Mouse (Mus musculus): ENCODE measurements at regions not wholly inside any gene's neighbourhood (a gene's known extent, or its start where the extent isn't known, plus 50 kb on each side); places are given as distances from the start of the nearest gene placed in this dataset.

- no peak for TF ChIP-seq USF1 (IDR thresholded peaks at IDR 0.05; ENCODE audit: low read depth, low read length)
- TF ChIP-seq E2F4 (IDR thresholded peaks at IDR 0.05; ENCODE audit: borderline replicate concordance, low read depth, low read length), result no peak
- no peak for TF ChIP-seq CHD2 (IDR thresholded peaks at IDR 0.05; ENCODE audit: low read length)
- no peak for TF ChIP-seq CHD1 (IDR thresholded peaks at IDR 0.05; ENCODE audit: low read depth, low read length)
- no peak for TF ChIP-seq HCFC1 (IDR thresholded peaks at IDR 0.05; ENCODE audit: low read depth, low read length)
- no peak for TF ChIP-seq EP300 (IDR thresholded peaks at IDR 0.05; ENCODE audit: low read depth in 1 of 2, low read length in 2 of 2)
- no peak for TF ChIP-seq ZC3H11A (IDR thresholded peaks at IDR 0.05; ENCODE audit: low read depth, low read length)
- no peak for TF ChIP-seq POLR2AphosphoS2 (IDR thresholded peaks at IDR 0.05; ENCODE audit: low read length)
- no peak for TF ChIP-seq USF2 (IDR thresholded peaks at IDR 0.05; ENCODE audit: borderline replicate concordance in 1 of 2, insufficient read depth in 1 of 2, low read depth in 1 of 2, low read length in 2 of 2)
- no peak for TF ChIP-seq UBTF (IDR thresholded peaks at IDR 0.05; ENCODE audit: borderline replicate concordance, insufficient read depth, low read depth, low read length)
- no peak for TF ChIP-seq JUND (IDR thresholded peaks at IDR 0.05; ENCODE audit: low read depth, low read length)
- no peak for TF ChIP-seq MAFK (IDR thresholded peaks at IDR 0.05; ENCODE audit: borderline replicate concordance, low read depth, low read length)
These were observed 465.9 kb downstream of the Ccdc171 start for GRCm38 (mm10) chr4:83991195-83991594.

GRCm38 (mm10) chr4:83997079-83997478 is 471.7 kb downstream of the Ccdc171 start:
- H3K27ac ChIP-seq (ENCODE audit: control insufficient read depth, low read depth, low read length), result no peak overlapping the region
- no peaks in the 10 kb centered on the region for H3K36me3 ChIP-seq (ENCODE audit: control insufficient read depth in 1 of 2, insufficient read depth in 2 of 2, low read length in 2 of 2)
- no peak overlapping the region for H3K4me3 ChIP-seq (ENCODE audit: control insufficient read depth in 1 of 2, insufficient read depth in 1 of 2, low read depth in 2 of 2, low read length in 2 of 2)
- no peaks in the 10 kb centered on the region for H3K79me2 ChIP-seq (ENCODE audit: control insufficient read depth, insufficient read depth, low read length, poor library complexity)
- H3K27me3 ChIP-seq (ENCODE audit: control insufficient read depth in 1 of 2, insufficient read depth in 2 of 2, low read length in 2 of 2), result no peaks in the 10 kb centered on the region
- TF ChIP-seq EP300 (IDR thresholded peaks at IDR 0.05; ENCODE audit: low read depth in 1 of 2, low read length in 2 of 2) (no peak), ELF1 (IDR thresholded peaks at IDR 0.05; ENCODE audit: low read depth, low read length) (no peak), JUND (IDR thresholded peaks at IDR 0.05; ENCODE audit: low read depth, low read length) (no peak), SIN3A (IDR thresholded peaks at IDR 0.05; ENCODE audit: low read length) (no peak), RCOR1 (IDR thresholded peaks at IDR 0.05; ENCODE audit: low read depth, low read length) (no peak), MEF2A (IDR thresholded peaks at IDR 0.05; ENCODE audit: extremely low read depth, insufficient replicate concordance, low read depth, low read length, poor library complexity, severe bottlenecking) (no peak), CHD1 (IDR thresholded peaks at IDR 0.05; ENCODE audit: low read depth, low read length) (no peak), MAX (IDR thresholded peaks at IDR 0.05; ENCODE audit: low read length) (no peak)
- no peak overlapping the region for H3K9ac ChIP-seq (ENCODE audit: control insufficient read depth, low read depth, low read length, poor library complexity, severe bottlenecking)
- no peaks in the 10 kb centered on the region for H3K9me3 ChIP-seq (replicated peaks; ENCODE audit: insufficient read depth, low read length)
- no peak for DNase-seq (ENCODE audit: low read depth, low spot score)
- H3K4me1 ChIP-seq (ENCODE audit: control insufficient read depth in 1 of 2, insufficient read depth in 2 of 2, low read length in 2 of 2), result no peaks in the 10 kb centered on the region

More at GRCm38 (mm10) chr4:83991195-83991594, 465.9 kb downstream of the Ccdc171 start:
- Histone ChIP-seq H3K4me1 (ENCODE audit: control insufficient read depth in 1 of 2, insufficient read depth in 2 of 2, low read length in 2 of 2) (no peaks in the 10 kb centered on the region), H3K9ac (ENCODE audit: control insufficient read depth, low read depth, low read length, poor library complexity, severe bottlenecking) (no peak overlapping the region), H3K36me3 (ENCODE audit: control insufficient read depth in 1 of 2, insufficient read depth in 2 of 2, low read length in 2 of 2) (no peaks in the 10 kb centered on the region), H3K79me2 (ENCODE audit: control insufficient read depth, insufficient read depth, low read length, poor library complexity) (no peaks in the 10 kb centered on the region), H3K4me3 (ENCODE audit: control insufficient read depth in 1 of 2, insufficient read depth in 1 of 2, low read depth in 2 of 2, low read length in 2 of 2) (no peak overlapping the region), H3K9me3 (replicated peaks; ENCODE audit: insufficient read depth, low read length) (no peaks in the 10 kb centered on the region), H3K27ac (ENCODE audit: control insufficient read depth, low read depth, low read length) (no peak overlapping the region), H3K27me3 (ENCODE audit: control insufficient read depth in 1 of 2, insufficient read depth in 2 of 2, low read length in 2 of 2) (no peaks in the 10 kb centered on the region)
- no peak for DNase-seq (ENCODE audit: low read depth, low spot score)

Measured in MEL (cell line).